Mouse (Mus musculus) liver, embryonic 13.5 days (tissue): ENCODE results near the gene Gm12169. TPM values are rescaled to one million over a fixed set of nuclear protein-coding genes. Genes with fewer than 3 reads are reported as not detected.
"Not testable (repeated sequence)": the region's sequence is repeated elsewhere in the genome, so short reads cannot be mapped to it uniquely, and the experiment has no call there.

Experiments
- ATAC-seq: fragments of 200-750 bp; cut with Nextera tagmentation; 2 replicates; pipeline ENCODE4 v1.8.0; 2017; ENCODE audit warnings: low read depth, mild to moderate bottlenecking, moderate number of reproducible peaks, moderate library complexity
- DNase-seq: peaks from one replicate; pipeline ENCODE4 v3.0.0; 2022
- H3K27ac ChIP-seq: fragments of 300-500 bp; sonication (generic); 2 replicates; pipeline ENCODE4 v1.5.1; 2015; ENCODE audit warnings: moderate library complexity, mild to moderate bottlenecking, inconsistent platforms
- H3K27me3 ChIP-seq: fragments of 300-500 bp; sonication (generic); 2 replicates; pipeline ENCODE4 v1.6.1; 2015; ENCODE audit warnings: mild to moderate bottlenecking, inconsistent platforms
- H3K36me3 ChIP-seq: fragments of 300-500 bp; sonication (generic); 2 replicates; pipeline ENCODE4 v1.6.1; 2015; ENCODE audit warnings: mild to moderate bottlenecking, inconsistent platforms
- H3K4me1 ChIP-seq: fragments of 300-500 bp; sonication (generic); replicated peaks from 2 replicates; pipeline ENCODE4 v1.6.1; 2015; ENCODE audit warnings: inconsistent platforms
- H3K4me2 ChIP-seq: fragments of 300-500 bp; sonication (generic); 2 replicates; pipeline ENCODE4 v1.6.1; 2015; ENCODE audit warnings: inconsistent platforms, mild to moderate bottlenecking, moderate library complexity
- H3K4me3 ChIP-seq: fragments of 300-500 bp; sonication (generic); replicated peaks from 2 replicates; pipeline ENCODE4 v1.5.1; 2015; ENCODE audit warnings: mild to moderate bottlenecking, inconsistent platforms
- H3K9ac ChIP-seq: fragments of 300-500 bp; sonication (generic); 2 replicates; pipeline ENCODE4 v1.6.1; 2015; ENCODE audit warnings: mild to moderate bottlenecking, inconsistent platforms
- H3K9me3 ChIP-seq: fragments of 300-500 bp; sonication (generic); replicated peaks from 2 replicates; pipeline ENCODE4 v1.6.1; 2016; ENCODE audit warnings: inconsistent platforms
- WGBS: fragments of 180-500 bp; shearing (Covaris S2); methylation state at CpG from one replicate; pipeline ENCODE4 v1.1.7; 2015; ENCODE audit not compliant: insufficient replicate concordance; 5-methylcytosine and 5-hydroxymethylcytosine counted together
- polyA plus RNA-seq: library from polyadenylated mRNA; unstranded; fragments of >200 nt; fragmentation: Nextera tagmentation; extraction: Ambion mirVana; gene quantifications from 2 replicates; pipeline ENCODE4 v1.2.1, GENCODE M21; 2015

Gm12169 gene
- not detected in 2 replicates for polyA plus RNA-seq

GRCm38 (mm10) chr11:46523912-46524311, at the start of gene Gm12169:
Gm12169 (plus strand) TSS chr11:46524212.
- no peak for ATAC-seq
- Histone ChIP-seq H3K4me1 (no peaks in the 10 kb centered on the region), H3K27me3 (no peaks in the 10 kb centered on the region), H3K4me2 (no peak within 1 kb of the TSS), H3K9ac (no peak within 1 kb of the TSS), H3K9me3 (no peaks in the 10 kb centered on the region), H3K36me3 (no peaks in the 10 kb centered on the region), H3K27ac (no peak within 1 kb of the TSS), H3K4me3 (no peak within 1 kb of the TSS)
- 63% methylated on average over 2 of the region's 2 CpGs for WGBS
- DNase-seq = no peak

GRCm38 (mm10) chr11:46474220-46474619, 49.8 kb upstream of the Gm12169 start:
- Histone ChIP-seq H3K9me3 (no peaks in the 10 kb centered on the region), H3K9ac (no peak overlapping the region), H3K4me2 (no peak overlapping the region), H3K27me3 (no peaks in the 10 kb centered on the region), H3K36me3 (no peaks in the 10 kb centered on the region), H3K4me1 (no peaks in the 10 kb centered on the region), H3K4me3 (no peak overlapping the region), H3K27ac (no peak overlapping the region)
- ATAC-seq (no peak), DNase-seq (no peak)
- WGBS = 75% methylated on average over 4 of the region's 4 CpGs

- H3K36me3 ChIP-seq = no peaks in the 10 kb centered on the region
- ATAC-seq (no peak), DNase-seq (no peak)
- WGBS = 59% methylated on average over 9 of the region's 9 CpGs
- H3K27me3 ChIP-seq = no peaks in the 10 kb centered on the region
- no peak overlapping the region for H3K9ac ChIP-seq
- no peak overlapping the region for H3K27ac ChIP-seq
- H3K9me3 ChIP-seq = no peaks in the 10 kb centered on the region
- H3K4me3 ChIP-seq = no peak overlapping the region
- H3K4me2 ChIP-seq = no peak overlapping the region
- no peaks in the 10 kb centered on the region for H3K4me1 ChIP-seq
These were observed 44.7 kb upstream of the Gm12169 start for GRCm38 (mm10) chr11:46479311-46479710.

- ATAC-seq = no peak
- Histone ChIP-seq H3K4me1 (no peaks in the 10 kb centered on the region), H3K27me3 (no peaks in the 10 kb centered on the region), H3K27ac (no peak overlapping the region), H3K4me2 (no peak overlapping the region), H3K9me3 (no peaks in the 10 kb centered on the region), H3K36me3 (no peaks in the 10 kb centered on the region), H3K9ac (no peak overlapping the region), H3K4me3 (no peak overlapping the region)
- DNase-seq = no peak
- 16% methylated on average over 7 of the region's 7 CpGs for WGBS
These were observed 43.5 kb upstream of the Gm12169 start for GRCm38 (mm10) chr11:46480517-46480916.

- H3K27ac ChIP-seq = no peak overlapping the region
- DNase-seq (no peak), ATAC-seq (no peak)
- 26% methylated on average over 1 of the region's 1 CpGs for WGBS
- no peaks in the 10 kb centered on the region for H3K27me3 ChIP-seq
- no peaks in the 10 kb centered on the region for H3K4me1 ChIP-seq
- H3K9ac ChIP-seq = no peak overlapping the region
- no peaks in the 10 kb centered on the region for H3K9me3 ChIP-seq
- H3K4me2 ChIP-seq = no peak overlapping the region
- no peaks in the 10 kb centered on the region for H3K36me3 ChIP-seq
- no peak overlapping the region for H3K4me3 ChIP-seq
These were observed 35.8 kb upstream of the Gm12169 start for GRCm38 (mm10) chr11:46488231-46488630.

- DNase-seq (no peak), ATAC-seq (no peak)
- Histone ChIP-seq H3K27me3 (no peaks in the 10 kb centered on the region), H3K27ac (no peak overlapping the region), H3K9ac (no peak overlapping the region), H3K4me1 (no peaks in the 10 kb centered on the region), H3K4me2 (no peak overlapping the region), H3K36me3 (no peaks in the 10 kb centered on the region), H3K4me3 (no peak overlapping the region), H3K9me3 (no peaks in the 10 kb centered on the region)
- 55% methylated on average over 2 of the region's 2 CpGs for WGBS
These were observed 35.4 kb upstream of the Gm12169 start for GRCm38 (mm10) chr11:46488650-46489049.

GRCm38 (mm10) chr11:46507146-46507545, 16.9 kb upstream of the Gm12169 start:
- Histone ChIP-seq H3K9ac (no peak overlapping the region), H3K4me2 (no peak overlapping the region), H3K9me3 (no peaks in the 10 kb centered on the region), H3K4me3 (no peak overlapping the region), H3K4me1 (no peaks in the 10 kb centered on the region), H3K27me3 (no peaks in the 10 kb centered on the region), H3K36me3 (no peaks in the 10 kb centered on the region), H3K27ac (no peak overlapping the region)
- ATAC-seq = no peak
- WGBS = 47% methylated on average over 3 of the region's 3 CpGs
- DNase-seq = no peak

- no peaks in the 10 kb centered on the region for H3K4me1 ChIP-seq
- DNase-seq (no peak), ATAC-seq (no peak)
- no peak overlapping the region for H3K4me3 ChIP-seq
- H3K9me3 ChIP-seq = no peaks in the 10 kb centered on the region
- 85% methylated on average over 5 of the region's 5 CpGs for WGBS
- no peak overlapping the region for H3K27ac ChIP-seq
- no peak overlapping the region for H3K4me2 ChIP-seq
- H3K9ac ChIP-seq = no peak overlapping the region
- no peaks in the 10 kb centered on the region for H3K36me3 ChIP-seq
- H3K27me3 ChIP-seq = no peaks in the 10 kb centered on the region
These were observed 14.1 kb upstream of the Gm12169 start for GRCm38 (mm10) chr11:46509900-46510299.

- not testable (repeated sequence) for H3K4me2 ChIP-seq, DNase-seq, H3K36me3 ChIP-seq, H3K9me3 ChIP-seq, H3K9ac ChIP-seq, H3K4me1 ChIP-seq, H3K27me3 ChIP-seq, H3K27ac ChIP-seq, ATAC-seq, H3K4me3 ChIP-seq
- WGBS = 70% methylated on average over 5 of the region's 5 CpGs
These were observed 2.7 kb upstream of the Gm12169 start for GRCm38 (mm10) chr11:46521341-46521740.

- H3K4me2 ChIP-seq = no peak overlapping the region
- no peak for DNase-seq
- no peaks in the 10 kb centered on the region for H3K4me1 ChIP-seq
- no peaks in the 10 kb centered on the region for H3K9me3 ChIP-seq
- H3K27me3 ChIP-seq = no peaks in the 10 kb centered on the region
- no peak overlapping the region for H3K9ac ChIP-seq
- no peak overlapping the region for H3K27ac ChIP-seq
- H3K36me3 ChIP-seq = no peaks in the 10 kb centered on the region
- no peak for ATAC-seq
- H3K4me3 ChIP-seq = no peak overlapping the region
- 67% methylated on average over 3 of the region's 3 CpGs for WGBS
These were observed 1.3 kb upstream of the Gm12169 start for GRCm38 (mm10) chr11:46522719-46523118.

GRCm38 (mm10) chr11:46530149-46530548, 6.1 kb downstream of the Gm12169 start:
- Histone ChIP-seq H3K4me2 (no peak overlapping the region), H3K4me1 (no peaks in the 10 kb centered on the region), H3K9me3 (no peaks in the 10 kb centered on the region), H3K4me3 (no peak overlapping the region), H3K27me3 (no peaks in the 10 kb centered on the region), H3K36me3 (no peaks in the 10 kb centered on the region), H3K9ac (no peak overlapping the region), H3K27ac (no peak overlapping the region)
- ATAC-seq (no peak), DNase-seq (no peak)
- WGBS = 67% methylated on average over 4 of the region's 4 CpGs

GRCm38 (mm10) chr11:46536978-46537377, 13.0 kb downstream of the Gm12169 start:
- ATAC-seq (no peak), DNase-seq (no peak)
- WGBS = 54% methylated on average over 4 of the region's 4 CpGs
- no peak overlapping the region for H3K4me3 ChIP-seq
- H3K4me2 ChIP-seq = no peak overlapping the region
- no peaks in the 10 kb centered on the region for H3K4me1 ChIP-seq
- H3K27me3 ChIP-seq = no peaks in the 10 kb centered on the region
- no peak overlapping the region for H3K9ac ChIP-seq
- no peaks in the 10 kb centered on the region for H3K36me3 ChIP-seq
- H3K9me3 ChIP-seq = no peaks in the 10 kb centered on the region
- no peak overlapping the region for H3K27ac ChIP-seq
